Mouse (Mus musculus) gastrocnemius, adult 2 months (tissue): Measurements from ENCODE around the gene Tspan11. TPM values are rescaled to one million over a fixed set of nuclear protein-coding genes. Genes with fewer than 3 reads are reported as not detected.

ENCODE experiments used
- DNase-seq: peaks from one replicate; pipeline ENCODE4 v3.0.0; 2022
- H3K27ac ChIP-seq: fragments of 200-600 bp; 2 replicates; pipeline ENCODE4 v1.8.1; 2022; ENCODE audit warnings: mild to moderate bottlenecking
- H3K4me3 ChIP-seq: fragments of 200-600 bp; 2 replicates; pipeline ENCODE4 v1.8.1; 2022; ENCODE audit warnings: mild to moderate bottlenecking, moderate library complexity
- CTCF ChIP-seq: fragments of 200-600 bp; IDR thresholded peaks from 2 replicates; pipeline ENCODE4 v1.8.1; 2022; ENCODE audit warnings: antibody characterized with exemption, mild to moderate bottlenecking, moderate library complexity
- intact Hi-C: fragments of 180-260 bp; cut with DNase I; formaldehyde crosslinking; loops from one replicate; pipeline ENCODE4 v1.15.1; 2025
- total RNA-seq, 2 experiments: library from RNA; stranded (reverse); gene quantifications; 2 replicates each; pipeline ENCODE4 v1.2.3; 2021

The Tspan11 gene
- total RNA-seq, 2 experiments from 2014 or later = 0.74 to 1.0 TPM

DNA sequence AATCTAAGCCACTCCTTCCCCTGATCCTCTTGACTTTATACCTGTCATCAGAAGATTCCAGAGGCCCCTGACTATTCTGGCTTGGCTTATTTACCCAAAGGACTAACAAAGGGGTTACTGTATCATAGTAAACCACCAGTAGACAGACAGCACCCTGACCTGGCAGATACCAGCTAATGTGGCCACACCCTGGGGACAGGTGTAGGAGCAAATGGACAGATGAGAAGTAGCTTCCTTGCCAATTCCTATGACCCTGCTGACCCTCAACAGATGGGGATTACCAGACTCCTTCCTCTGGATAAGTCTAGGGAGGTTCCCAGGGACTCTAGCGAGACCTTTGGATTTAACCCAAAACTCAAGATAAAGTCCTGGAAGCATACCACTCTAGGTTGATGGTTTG lies 72.8 kb downstream of the Tspan11 start:
- no peak for DNase-seq
- TF ChIP-seq CTCF = no peak
- intact Hi-C loops = no loop called here
- Histone ChIP-seq H3K4me3 (no peak overlapping the region), H3K27ac (no peak overlapping the region)

DNA sequence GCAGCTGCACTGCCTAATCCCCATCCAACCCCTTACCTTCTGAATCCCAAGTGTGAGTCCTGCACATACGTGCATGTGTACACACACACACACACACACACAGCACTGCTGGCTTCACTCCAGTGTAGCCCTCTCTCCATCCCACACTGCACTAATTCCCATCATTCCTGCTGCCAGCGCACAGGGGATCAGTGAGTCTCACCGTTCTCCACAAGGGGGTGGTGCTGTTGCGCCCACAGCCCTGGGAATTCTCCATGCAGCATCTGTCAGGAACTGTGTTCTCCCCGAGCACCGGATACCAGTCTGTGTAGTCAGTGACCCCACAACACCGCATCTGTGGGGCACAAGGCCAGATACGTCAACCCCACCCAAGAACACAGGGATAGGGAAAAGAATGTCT lies 78.1 kb downstream of the Tspan11 start:
- no peak overlapping the region for H3K27ac ChIP-seq
- peak; percentile 31; the same call in 1 of the 2 replicates for TF ChIP-seq CTCF
- no peak for DNase-seq
- H3K4me3 ChIP-seq = no peak overlapping the region
- intact Hi-C loops = no loop called here

DNA sequence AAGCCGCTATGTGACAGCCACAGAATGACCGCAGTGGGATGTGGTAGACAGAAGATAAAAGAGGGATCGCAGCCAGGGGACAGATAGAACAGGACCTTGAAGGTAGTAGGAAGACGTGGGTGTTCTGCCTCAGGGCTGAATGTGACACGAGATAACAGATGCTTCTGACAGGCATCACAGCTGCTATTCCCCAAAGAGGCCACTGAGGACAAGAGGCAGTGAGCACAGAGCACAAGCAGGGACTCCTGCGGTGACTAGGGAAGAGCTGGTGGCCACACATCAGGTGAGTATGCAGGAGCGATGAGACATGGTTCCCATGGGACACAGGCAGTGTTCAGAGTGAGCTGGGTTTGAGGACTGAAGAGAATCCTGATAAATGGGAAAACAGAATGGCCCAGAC lies 82.3 kb downstream of the Tspan11 start:
- TF ChIP-seq CTCF = no peak
- no peak for DNase-seq
- Histone ChIP-seq H3K4me3 (no peak overlapping the region), H3K27ac (no peak overlapping the region)
- intact Hi-C loops = loop anchor here (1.0 to 5.0 kb wide), 4 partner anchors 59 to 175 kb away; no protein-coding TSS in a partner anchor

DNA sequence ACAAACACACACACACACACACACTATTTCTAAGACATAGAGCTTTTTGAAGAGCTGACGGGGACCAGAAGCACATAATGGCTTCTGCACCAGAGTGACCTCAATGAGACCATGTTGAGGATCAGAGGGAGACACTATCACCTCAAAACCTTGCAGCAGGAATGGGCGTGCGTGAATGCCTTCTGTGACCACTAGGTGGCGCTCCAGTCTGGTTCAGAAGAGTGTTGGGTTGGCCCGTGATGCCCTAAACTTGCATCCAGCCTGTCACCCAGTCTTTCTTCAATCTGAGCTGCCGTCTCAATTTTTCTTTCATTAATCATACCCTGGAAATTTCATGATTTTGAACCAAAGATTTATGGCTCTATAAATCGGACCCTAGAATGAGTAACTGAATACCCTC lies 82.7 kb downstream of the Tspan11 start:
- intact Hi-C loops = loop anchor here (1.0 to 5.0 kb wide), 4 partner anchors 59 to 175 kb away; no protein-coding TSS in a partner anchor

DNA sequence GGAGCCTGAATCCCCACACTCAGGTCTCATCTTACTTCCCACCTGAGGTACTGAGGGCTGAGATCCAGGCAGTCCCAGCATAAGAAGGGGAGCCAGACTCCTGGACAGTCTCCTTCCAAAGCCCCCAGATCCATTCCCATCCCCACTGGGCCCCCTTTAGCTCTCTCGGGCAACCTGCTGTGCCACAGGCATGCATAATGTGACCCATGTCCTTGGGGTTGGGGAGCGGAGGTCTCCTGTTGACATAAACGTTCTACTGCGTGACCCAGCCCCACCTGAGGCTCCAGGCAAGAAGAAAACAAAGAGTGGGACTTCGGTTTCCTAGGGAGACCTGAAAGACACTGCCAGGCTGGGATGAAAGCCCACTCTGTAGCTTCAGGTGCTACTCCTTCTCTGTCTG lies 83.5 kb downstream of the Tspan11 start:
- Histone ChIP-seq H3K4me3 (no peak overlapping the region), H3K27ac (no peak overlapping the region)
- DNase-seq = no peak
- intact Hi-C loops = loop anchor here (1.0 to 5.0 kb wide), 4 partner anchors 58 to 174 kb away; no protein-coding TSS in a partner anchor
- no peak for TF ChIP-seq CTCF

More for the DNA sequence above, 82.7 kb downstream of the Tspan11 start:
- TF ChIP-seq CTCF = peak; percentile 99
- Histone ChIP-seq H3K4me3 (no peak overlapping the region), H3K27ac (no peak overlapping the region)
- peak; percentile 86 for DNase-seq

DNA sequence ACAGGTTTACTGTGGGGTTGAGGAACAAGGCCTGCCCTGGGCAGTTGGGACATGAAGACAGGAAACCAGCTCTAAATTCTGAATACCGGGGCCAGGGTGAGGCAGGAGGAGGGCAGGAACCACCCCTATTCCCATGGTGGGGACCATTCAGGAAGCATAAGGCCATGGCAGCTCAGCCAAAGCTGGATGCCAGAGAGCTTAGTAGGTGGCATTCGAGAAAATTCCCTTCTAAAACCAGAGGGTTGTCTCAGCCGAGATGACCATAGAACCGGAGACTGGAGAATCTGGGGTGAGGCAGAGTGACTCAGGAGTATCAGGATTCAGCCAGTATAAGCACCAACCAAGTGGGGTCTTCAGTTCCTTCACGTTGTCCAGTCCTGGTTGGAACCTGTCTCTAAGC lies 84.5 kb downstream of the Tspan11 start:
- Histone ChIP-seq H3K27ac (no peak overlapping the region), H3K4me3 (no peak overlapping the region)
- TF ChIP-seq CTCF = no peak
- DNase-seq = no peak
- intact Hi-C loops = loop anchor here (2.0 to 5.0 kb wide), 3 partner anchors 57 to 173 kb away; no protein-coding TSS in a partner anchor

DNA sequence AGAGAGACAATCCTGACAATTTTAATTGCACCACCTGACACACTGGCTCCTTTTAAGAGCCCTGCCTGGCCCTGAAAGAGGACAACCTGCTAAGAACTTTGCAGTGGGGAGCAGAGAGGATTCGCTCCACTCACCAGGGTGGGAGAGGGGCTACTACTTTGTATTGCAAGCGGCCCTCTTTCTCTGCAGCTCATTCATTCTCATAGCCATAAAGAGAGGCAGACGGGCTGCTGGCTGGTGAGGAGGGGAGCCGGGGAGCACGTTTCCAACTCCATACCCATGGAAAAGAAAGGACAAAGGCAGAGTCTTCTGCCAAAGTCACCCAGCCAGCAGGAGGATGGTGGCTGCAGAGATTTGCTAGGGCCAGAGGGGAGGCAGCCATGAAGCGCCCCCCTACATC lies 86.2 kb downstream of the Tspan11 start:
- no peak overlapping the region for H3K27ac ChIP-seq
- no peak for TF ChIP-seq CTCF
- intact Hi-C loops = loop anchor here (5.0 kb wide), 1 partner anchor 104 kb away; no protein-coding TSS in a partner anchor
- DNase-seq = no peak
- H3K4me3 ChIP-seq = no peak overlapping the region

DNA sequence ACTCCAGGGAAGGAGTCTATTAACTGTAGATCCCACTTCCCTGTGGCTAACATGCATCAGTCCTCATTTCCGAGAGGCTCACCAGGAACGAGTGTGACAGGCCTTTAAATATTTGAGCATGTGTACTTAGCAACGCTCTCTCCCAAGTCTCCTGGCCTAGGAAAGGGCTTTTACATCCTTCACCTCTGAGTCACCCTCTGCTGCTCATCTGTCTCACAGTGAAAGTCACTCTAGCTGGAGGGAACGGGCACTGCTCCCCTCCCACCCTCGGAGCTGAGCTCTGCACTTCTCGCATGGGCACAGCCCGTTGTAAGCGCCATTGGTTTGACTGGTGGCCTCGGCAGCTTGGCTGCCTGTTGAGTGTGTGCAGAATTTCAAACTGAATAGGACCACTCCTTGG lies 86.6 kb downstream of the Tspan11 start:
- no peak overlapping the region for H3K4me3 ChIP-seq
- DNase-seq = no peak
- TF ChIP-seq CTCF = no peak
- no peak overlapping the region for H3K27ac ChIP-seq
- intact Hi-C loops = loop anchor here (5.0 kb wide), 1 partner anchor 103 kb away; no protein-coding TSS in a partner anchor

DNA sequence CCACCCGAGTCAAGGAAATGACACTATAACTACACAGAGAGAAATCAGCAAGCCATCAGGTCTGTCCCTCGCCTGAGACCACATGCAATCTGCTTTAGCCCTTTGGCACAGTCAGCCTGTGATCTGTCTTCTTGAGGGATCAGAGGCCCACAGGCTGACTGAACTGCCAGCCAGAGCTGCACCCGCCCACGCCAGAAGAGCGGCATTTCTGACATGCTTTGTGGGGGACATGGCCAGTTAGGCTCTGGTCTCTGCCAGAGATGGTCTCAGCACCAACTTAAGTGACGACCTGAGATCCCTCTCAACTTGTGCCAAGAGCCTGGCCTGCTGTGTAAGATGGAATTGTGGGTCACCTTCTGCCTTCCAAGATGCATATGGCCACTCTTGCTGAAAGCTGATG lies 89.3 kb downstream of the Tspan11 start:
- TF ChIP-seq CTCF = no peak
- Histone ChIP-seq H3K27ac (no peak overlapping the region), H3K4me3 (no peak overlapping the region)
- no peak for DNase-seq
- intact Hi-C loops = no loop called here

DNA sequence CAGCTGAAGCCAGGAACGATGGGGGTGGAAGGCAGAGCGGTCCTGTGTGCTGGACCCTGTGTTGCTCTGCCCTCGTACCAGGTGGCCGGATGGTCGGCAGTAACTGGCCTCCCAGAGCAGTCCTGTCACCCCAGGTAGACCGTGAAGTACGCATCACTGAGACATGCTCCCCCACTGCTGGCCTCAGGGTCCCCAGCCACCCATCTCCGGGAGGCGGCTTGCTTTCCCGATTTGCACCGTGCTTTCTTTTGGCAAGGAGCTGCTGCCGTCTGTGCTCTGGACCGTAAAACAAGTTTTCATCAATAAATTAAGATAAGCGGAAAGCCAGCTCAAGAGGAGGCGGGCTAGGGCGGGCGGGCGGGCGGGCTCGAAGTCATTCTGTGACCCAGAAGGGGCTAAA lies 91.6 kb downstream of the Tspan11 start:
- no peak for TF ChIP-seq CTCF
- intact Hi-C loops = no loop called here
- H3K4me3 ChIP-seq = no peak overlapping the region
- no peak overlapping the region for H3K27ac ChIP-seq
- no peak for DNase-seq

DNA sequence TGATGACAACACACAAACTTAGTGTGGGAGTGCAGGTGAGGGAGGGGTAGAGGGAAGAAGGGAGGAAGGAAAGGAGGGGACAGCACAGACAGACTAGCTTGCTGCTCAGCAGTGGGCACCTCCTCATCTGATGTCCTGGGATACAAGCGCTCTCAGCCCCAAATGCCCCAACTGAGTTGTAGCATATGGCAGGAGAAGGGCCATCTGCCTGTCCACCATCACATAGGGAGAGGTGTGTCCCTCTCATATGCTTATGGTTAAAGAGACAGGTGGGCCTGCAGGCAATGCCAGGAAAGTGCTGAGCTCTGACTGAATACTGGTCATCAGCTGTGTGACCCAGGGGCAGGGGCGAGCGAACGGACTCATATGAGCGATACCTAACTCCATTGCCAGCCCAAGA lies 92.4 kb downstream of the Tspan11 start:
- no peak for TF ChIP-seq CTCF
- H3K27ac ChIP-seq = no peak overlapping the region
- DNase-seq = no peak
- intact Hi-C loops = no loop called here
- no peak overlapping the region for H3K4me3 ChIP-seq

DNA sequence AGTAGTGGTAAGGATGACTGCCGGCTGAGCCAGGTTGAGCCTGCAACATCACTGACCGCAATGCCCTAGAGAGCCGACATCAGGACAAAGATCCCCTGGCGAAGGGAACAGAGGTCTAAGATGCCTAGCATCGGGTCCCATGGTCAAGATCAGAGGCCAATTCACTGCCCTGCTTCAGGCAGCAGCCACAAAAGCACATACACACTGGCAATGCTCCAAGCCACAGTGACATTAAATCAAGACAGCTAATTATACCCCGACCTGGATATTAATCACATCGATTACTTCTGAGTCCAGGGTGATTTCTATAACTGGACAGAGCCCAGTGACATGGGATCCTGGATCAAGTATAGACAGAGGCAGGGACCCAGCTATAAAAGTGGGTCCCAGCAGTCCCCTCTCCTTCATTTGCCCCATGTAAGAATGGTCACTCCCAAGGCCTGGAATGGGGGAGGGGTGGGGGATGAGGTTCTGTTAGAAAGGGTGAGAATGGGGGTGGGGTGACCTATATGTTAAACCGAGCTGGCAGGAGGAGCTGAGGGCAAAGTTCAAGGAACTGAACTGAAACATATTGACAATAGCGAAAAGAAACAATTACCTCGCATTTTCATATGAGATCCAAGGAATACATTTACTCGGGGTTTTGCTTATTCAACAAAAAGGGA lies 93.1 kb downstream of the Tspan11 start:
- H3K27ac ChIP-seq = no peak overlapping the region
- intact Hi-C loops = no loop called here

DNA sequence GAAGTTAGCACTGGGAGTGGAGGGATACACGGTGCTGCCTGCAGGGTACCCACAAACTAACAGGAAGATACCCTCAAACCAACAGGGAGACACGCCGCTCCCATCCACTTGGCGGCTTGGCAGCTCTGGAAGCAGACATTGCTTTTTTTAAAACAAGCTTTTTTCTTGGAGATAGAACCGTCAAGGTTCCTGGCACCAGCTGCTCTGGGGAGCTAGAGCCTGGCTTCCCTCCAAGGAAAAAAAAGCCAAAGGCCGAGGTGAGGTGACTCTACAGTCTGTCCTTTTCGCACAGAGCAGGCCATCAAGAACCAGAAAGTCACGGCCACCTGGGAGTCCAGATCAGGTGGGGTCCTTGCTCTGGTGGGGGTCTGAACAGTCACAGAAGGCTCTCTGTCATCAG lies 93.8 kb downstream of the Tspan11 start:
- DNase-seq = no peak
- H3K4me3 ChIP-seq = no peak overlapping the region
- no peak for TF ChIP-seq CTCF
- intact Hi-C loops = no loop called here
- no peak overlapping the region for H3K27ac ChIP-seq

More for the DNA sequence above, 93.1 kb downstream of the Tspan11 start:
- no peak for DNase-seq
- H3K4me3 ChIP-seq = no peak overlapping the region
- no peak for TF ChIP-seq CTCF

DNA sequence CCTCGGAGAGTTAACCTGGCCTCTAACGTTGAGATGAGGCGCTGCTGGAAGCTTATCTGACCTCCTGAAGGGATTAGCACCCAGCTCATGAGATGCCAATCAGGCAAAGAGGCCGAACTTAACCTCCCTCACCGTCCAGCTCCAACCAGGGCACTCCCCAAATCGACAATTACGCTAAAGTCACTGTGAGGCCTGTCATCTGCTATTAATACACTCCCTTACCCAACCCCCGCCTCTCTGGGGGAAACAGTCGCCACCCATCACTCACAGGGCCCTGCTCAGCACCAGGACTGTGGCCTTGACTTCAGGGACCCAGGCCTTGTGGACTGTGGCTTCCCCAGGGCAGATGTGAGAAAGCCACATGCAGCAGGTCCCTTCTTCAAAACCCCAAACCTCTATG lies 99.0 kb downstream of the Tspan11 start:
- TF ChIP-seq CTCF = no peak
- Histone ChIP-seq H3K27ac (peak overlapping the region; percentile 85), H3K4me3 (no peak overlapping the region)
- intact Hi-C loops = no loop called here
- peak; percentile 61 for DNase-seq
